Mouse (Mus musculus): ENCODE data around the gene Ino80.
A peak's percentile ranks its signal among the peaks of the same experiment; 100 is the strongest.

GRCm38 (mm10) chr2:119514026-119514522, 36.6 kb upstream of the Ino80 start:
- TF ChIP-seq EP300 (IDR thresholded peaks at IDR 0.05) = 0 out of 2 replicates have a peak, but pooled peaks have one; percentile 29
- no peak for TF ChIP-seq CTCF (IDR thresholded peaks at IDR 0.05)
